Mouse (Mus musculus): Measurements from ENCODE around the gene Nme4. TPM values are rescaled to one million over a fixed set of nuclear protein-coding genes. Genes with fewer than 3 reads are reported as not detected.

The Nme4 gene
- total and polyA plus RNA-seq, 3 experiments, result 0.46 to 0.56 (median 0.47) TPM

- no peak overlapping the region for H3K4me3 ChIP-seq (replicated peaks in 1 of 3; ENCODE audit: low read depth in 2 of 3, low read length in 2 of 3, poor library complexity in 1 of 3)
- no peak for DNase-seq (ENCODE audit: extremely low read depth)
- no peaks in the 10 kb centered on the region for H3K9me3 ChIP-seq (replicated peaks; ENCODE audit: low read length)
- peaks cover 32 to 69% of the 10 kb centered on the region in 2 experiments for H3K36me3 ChIP-seq (replicated peaks in 1 of 2; ENCODE audit: control insufficient read depth in 1 of 2, insufficient read depth in 1 of 2, low read length in 1 of 2)
- H3K79me2 ChIP-seq (replicated peaks; ENCODE audit: control insufficient read depth, extremely low read depth, insufficient read depth, poor library complexity, severe bottlenecking), result no peaks in the 10 kb centered on the region
- dilution Hi-C loops (cut with MboI; ENCODE audit: extremely low pct_ligation_motif_present, extremely low pct_unique_long_range_greater_than_20kb, low sequenced_read_pairs) (no loop called here), in situ Hi-C loops (cut with MboI; ENCODE audit: low pct_ligation_motif_present, low pct_unique_long_range_greater_than_20kb, low sequenced_read_pairs) (no loop called here)
- TF ChIP-seq JUN (IDR thresholded peaks at IDR 0.05; ENCODE audit: insufficient read depth, low read depth, low read length) (no peak), MYC (IDR thresholded peaks at IDR 0.05; ENCODE audit: low read depth, low read length) (no peak), MAX (IDR thresholded peaks at IDR 0.05; ENCODE audit: low read length) (no peak), ETS1 (conservative IDR thresholded peaks at IDR 0.05; ENCODE audit: low read depth, low read length) (no peak), RCOR1 (conservative IDR thresholded peaks at IDR 0.05; ENCODE audit: low read depth, low read length) (no peak), NRF1 (IDR thresholded peaks at IDR 0.05; ENCODE audit: low read depth, low read length) (no peak), CTCF (conservative IDR thresholded peaks at IDR 0.05 in 1 of 2, IDR thresholded peaks at IDR 0.05 in 1 of 2; ENCODE audit: low read depth in 2 of 2, low read length in 2 of 2) (no peak), ZC3H11A (IDR thresholded peaks at IDR 0.05; ENCODE audit: low read depth, low read length) (no peak), ZMIZ1 (IDR thresholded peaks at IDR 0.05; ENCODE audit: low read depth, low read length) (no peak), JUND (conservative IDR thresholded peaks at IDR 0.05; ENCODE audit: low read depth, low read length) (no peak), USF1 (IDR thresholded peaks at IDR 0.05; ENCODE audit: low read depth, low read length) (no peak), MXI1 (IDR thresholded peaks at IDR 0.05; ENCODE audit: low read depth, low read length) (no peak), MEF2A (IDR thresholded peaks at IDR 0.05; ENCODE audit: borderline replicate concordance, low read depth, low read length) (no peak)
- H3K4me2 ChIP-seq (ENCODE audit: insufficient read depth, low read depth, poor library complexity, severe bottlenecking), result no peak overlapping the region
- no peaks in the 10 kb centered on the region for H3K27me3 ChIP-seq (replicated peaks)
- H3K27ac ChIP-seq (ENCODE audit: insufficient read depth, low read depth), result no peak overlapping the region
- no peak overlapping the region for H3K9ac ChIP-seq (ENCODE audit: insufficient read depth, low read depth)
- H3K4me1 ChIP-seq (ENCODE audit: control insufficient read depth in 1 of 2, insufficient read depth in 2 of 2), result peaks cover 0 to 5% of the 10 kb centered on the region in 2 experiments; a peak in 2 of 4 replicates
Measured at GRCm38 (mm10) chr17:26131856-26132853, 36.8 kb upstream of the Nme4 start.

GRCm38 (mm10) chr17:26131062-26131732 lies 35.8 kb upstream of the Nme4 start:
- Histone ChIP-seq H3K9me3 (replicated peaks; ENCODE audit: low read length) (no peaks in the 10 kb centered on the region), H3K79me2 (replicated peaks; ENCODE audit: control insufficient read depth, extremely low read depth, insufficient read depth, poor library complexity, severe bottlenecking) (no peaks in the 10 kb centered on the region), H3K4me1 (ENCODE audit: control insufficient read depth in 1 of 2, insufficient read depth in 2 of 2) (peaks cover 0 to 5% of the 10 kb centered on the region in 2 experiments; a peak in 2 of 4 replicates), H3K36me3 (replicated peaks in 1 of 2; ENCODE audit: control insufficient read depth in 1 of 2, insufficient read depth in 1 of 2, low read length in 1 of 2) (peaks cover 41 to 78% of the 10 kb centered on the region in 2 experiments), H3K9ac (ENCODE audit: insufficient read depth, low read depth) (no peak overlapping the region), H3K27me3 (replicated peaks) (no peaks in the 10 kb centered on the region), H3K27ac (ENCODE audit: insufficient read depth, low read depth) (no peak overlapping the region), H3K4me3 (replicated peaks in 1 of 3; ENCODE audit: low read depth in 2 of 3, low read length in 2 of 3, poor library complexity in 1 of 3) (no peak overlapping the region), H3K4me2 (ENCODE audit: insufficient read depth, low read depth, poor library complexity, severe bottlenecking) (no peak overlapping the region)
- TF ChIP-seq ELF1 (IDR thresholded peaks at IDR 0.05; ENCODE audit: low read depth, low read length), result no peak
- no peak for TF ChIP-seq GABPA (IDR thresholded peaks at IDR 0.05; ENCODE audit: insufficient replicate concordance, low read depth, low read length)
- no peak for TF ChIP-seq HCFC1 (IDR thresholded peaks at IDR 0.05; ENCODE audit: low read depth, low read length)
- no peak for TF ChIP-seq TCF12 (IDR thresholded peaks at IDR 0.05; ENCODE audit: low read depth, low read length)
- TF ChIP-seq CTCF (conservative IDR thresholded peaks at IDR 0.05 in 1 of 2, IDR thresholded peaks at IDR 0.05 in 1 of 2; ENCODE audit: low read depth in 2 of 2, low read length in 2 of 2), result no peak
- no peak for TF ChIP-seq RAD21 (IDR thresholded peaks at IDR 0.05; ENCODE audit: low read depth, low read length)
- TF ChIP-seq JUN (IDR thresholded peaks at IDR 0.05; ENCODE audit: insufficient read depth, low read depth, low read length), result no peak
- TF ChIP-seq E2F4 (IDR thresholded peaks at IDR 0.05; ENCODE audit: insufficient replicate concordance, low read depth, low read length), result no peak
- no peak for TF ChIP-seq CHD1 (IDR thresholded peaks at IDR 0.05; ENCODE audit: low read depth, low read length)
- no peak for TF ChIP-seq ZMIZ1 (IDR thresholded peaks at IDR 0.05; ENCODE audit: low read depth, low read length)
- no peak for TF ChIP-seq UBTF (IDR thresholded peaks at IDR 0.05; ENCODE audit: low read depth, low read length)
- no peak for TF ChIP-seq MAZ (IDR thresholded peaks at IDR 0.05; ENCODE audit: low read depth, low read length)
- no peak for TF ChIP-seq NELFE (IDR thresholded peaks at IDR 0.05; ENCODE audit: low read depth, low read length)
- TF ChIP-seq MAX (IDR thresholded peaks at IDR 0.05; ENCODE audit: low read length), result no peak
- TF ChIP-seq POLR2AphosphoS2 (IDR thresholded peaks at IDR 0.05; ENCODE audit: low read depth, low read length), result no peak
- no peak for TF ChIP-seq BHLHE40 (IDR thresholded peaks at IDR 0.05; ENCODE audit: low read depth, low read length)
- in situ Hi-C loops (cut with MboI; ENCODE audit: low pct_ligation_motif_present, low pct_unique_long_range_greater_than_20kb, low sequenced_read_pairs) (no loop called here), dilution Hi-C loops (cut with MboI; ENCODE audit: extremely low pct_ligation_motif_present, extremely low pct_unique_long_range_greater_than_20kb, low sequenced_read_pairs) (no loop called here)
- no peak for DNase-seq (ENCODE audit: extremely low read depth)

Data from CH12.LX (cell line).